Mouse (Mus musculus): ENCODE measurements around the gene Sdhd.

Sdhd gene

GRCm38 (mm10) chr9:50586955-50587354 is 16.7 kb downstream of the Sdhd start:
- DNase-seq (ENCODE audit: low spot score): no peak

DNA sequence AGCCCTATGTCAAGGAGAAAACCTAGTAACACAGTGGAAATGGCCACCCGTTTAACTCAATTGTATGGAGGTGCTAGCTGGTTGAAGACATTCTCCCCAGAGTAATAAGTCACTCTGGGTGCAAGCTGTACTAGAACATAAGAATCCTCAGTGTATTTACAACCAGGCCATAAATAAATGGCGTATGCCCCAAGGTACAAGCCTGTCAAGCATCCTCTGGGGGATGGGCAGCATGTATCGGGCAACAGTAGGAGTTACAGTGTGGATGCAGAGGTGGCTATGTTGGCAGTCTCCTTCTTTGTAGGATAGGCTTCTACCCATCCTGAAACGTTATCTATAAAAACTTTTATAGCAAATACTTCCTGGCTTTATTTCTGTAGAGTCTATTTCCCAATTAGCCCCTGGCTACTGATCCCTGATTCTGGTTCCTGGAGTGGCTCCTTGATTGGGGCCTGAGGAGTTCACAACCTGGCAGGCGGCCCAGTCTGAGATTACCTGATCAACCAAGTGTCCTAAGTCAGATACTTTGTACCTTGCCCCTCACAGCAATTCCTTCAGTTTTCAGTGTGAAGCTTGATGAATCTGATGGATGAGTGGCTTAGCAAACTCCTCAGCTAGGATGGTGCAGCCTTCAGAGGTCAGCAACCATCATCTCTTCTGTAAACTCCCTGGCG is 18.3 kb downstream of the Sdhd start:
- no peak for DNase-seq (ENCODE audit: low spot score)

GRCm38 (mm10) chr9:50580370-50580769 is 23.2 kb downstream of the Sdhd start:
- no peak for DNase-seq (ENCODE audit: low spot score)

- no peak for DNase-seq (ENCODE audit: low spot score)
Measured at GRCm38 (mm10) chr9:50569599-50570525, 33.8 kb downstream of the Sdhd start.

DNA sequence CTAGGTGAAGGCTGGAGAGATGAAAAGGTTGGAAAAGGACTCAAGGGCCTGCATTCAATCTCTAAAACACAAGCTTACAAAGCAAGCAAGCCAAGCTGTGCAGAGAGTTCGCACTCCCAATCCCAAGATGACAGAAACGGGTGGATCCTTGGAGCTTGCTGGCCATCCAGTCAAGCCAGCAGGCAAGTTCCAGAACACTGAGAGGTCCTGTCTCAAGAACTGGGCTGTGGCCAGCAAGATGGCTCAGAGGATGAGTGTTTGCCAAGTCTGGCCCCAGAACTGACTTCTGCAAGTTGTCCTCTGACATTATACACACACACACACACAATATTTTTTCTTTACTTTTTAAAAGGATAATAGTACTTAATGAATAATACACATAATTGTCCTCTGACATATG is 35.7 kb downstream of the Sdhd start:
- no peak for DNase-seq (ENCODE audit: low spot score)

DNA sequence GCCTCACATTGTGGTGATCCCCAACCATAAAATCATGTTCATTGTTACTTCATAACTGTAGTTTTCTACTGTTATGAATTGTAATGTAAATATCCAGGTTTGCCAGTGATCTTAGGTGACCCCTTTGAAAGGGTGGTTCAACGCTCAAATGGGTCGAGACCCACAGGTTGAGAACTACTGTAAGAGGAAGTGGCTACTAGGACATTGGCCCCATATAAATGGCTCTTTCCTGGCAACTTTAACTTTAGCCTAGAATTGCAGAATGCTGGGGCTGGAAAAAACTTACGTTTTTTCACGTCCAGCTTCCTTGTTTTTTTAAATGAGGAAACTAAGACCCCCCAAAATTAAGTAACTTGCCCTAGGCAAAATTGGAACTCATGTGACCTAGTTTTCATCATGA is 36.2 kb downstream of the Sdhd start:
- no peak for DNase-seq (ENCODE audit: low spot score)

- DNase-seq (ENCODE audit: low spot score): no peak
Measured at GRCm38 (mm10) chr9:50565940-50566339, 37.7 kb downstream of the Sdhd start.

DNA sequence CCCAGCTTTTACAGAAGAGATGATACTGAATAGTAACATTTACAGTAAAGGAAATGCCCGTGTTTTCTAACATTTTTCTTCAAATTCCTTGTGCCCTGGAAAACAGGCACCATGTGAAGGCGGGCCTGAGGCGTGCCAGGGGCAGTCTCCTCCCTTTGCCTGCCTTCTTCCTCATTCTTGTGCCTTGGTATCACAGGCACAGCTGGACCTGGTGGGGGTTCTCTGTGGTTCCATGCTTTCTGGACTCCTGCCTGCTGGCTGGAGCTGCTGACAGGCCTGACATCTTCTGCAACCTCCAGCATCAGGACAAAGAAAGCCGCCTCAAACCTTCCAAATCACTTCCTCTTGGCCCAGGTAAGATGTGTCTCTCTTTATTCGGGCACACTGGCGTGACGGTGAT is 38.4 kb downstream of the Sdhd start:
- DNase-seq (ENCODE audit: low spot score): no peak

DNA sequence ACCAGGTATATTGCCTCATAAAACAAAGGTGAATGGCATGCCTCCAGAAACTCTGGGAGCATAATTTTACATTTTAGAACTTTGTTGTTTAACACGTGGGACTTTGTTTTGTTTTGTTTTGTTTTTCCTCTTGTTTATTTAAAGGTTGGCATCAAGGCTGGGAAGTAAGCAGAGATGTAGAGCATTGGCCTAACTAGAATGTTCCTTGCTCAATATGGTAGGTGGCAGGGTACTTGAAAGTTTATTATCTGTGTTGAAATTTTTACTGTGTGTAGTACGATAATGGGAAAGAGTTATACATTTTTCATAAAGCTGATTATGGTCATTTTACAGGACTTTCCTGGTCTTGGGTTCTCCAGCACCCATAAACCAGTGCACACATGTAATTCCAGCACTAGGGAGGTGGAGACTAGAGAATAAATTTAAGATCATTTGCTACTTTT is 41.7 kb downstream of the Sdhd start:
- no peak for DNase-seq (ENCODE audit: low spot score)

- no peak for DNase-seq (ENCODE audit: low spot score)
Measured at GRCm38 (mm10) chr9:50561145-50561917, 42.3 kb downstream of the Sdhd start, which contains the start of gene Tex12. Gene Tex12, minus strand, starts transcription at chr9:50561325.

- no peak for DNase-seq (ENCODE audit: low spot score)
Measured at GRCm38 (mm10) chr9:50555094-50555446, 48.5 kb downstream of the Sdhd start, which contains the start of gene Bco2. Gene Bco2, minus strand, starts transcription at chr9:50555181.

GRCm38 (mm10) chr9:50554241-50555093 is 49.1 kb downstream of the Sdhd start, which contains the start of gene Il18:
Gene Il18, plus strand, starts transcription at chr9:50554827.
- DNase-seq (ENCODE audit: low spot score): no peak

- no peak for DNase-seq (ENCODE audit: low spot score)
Measured at GRCm38 (mm10) chr9:50553547-50553946, 50.1 kb downstream of the Sdhd start.

- DNase-seq (ENCODE audit: low spot score): no peak
Measured at GRCm38 (mm10) chr9:50552206-50552605, 51.4 kb downstream of the Sdhd start.

DNA sequence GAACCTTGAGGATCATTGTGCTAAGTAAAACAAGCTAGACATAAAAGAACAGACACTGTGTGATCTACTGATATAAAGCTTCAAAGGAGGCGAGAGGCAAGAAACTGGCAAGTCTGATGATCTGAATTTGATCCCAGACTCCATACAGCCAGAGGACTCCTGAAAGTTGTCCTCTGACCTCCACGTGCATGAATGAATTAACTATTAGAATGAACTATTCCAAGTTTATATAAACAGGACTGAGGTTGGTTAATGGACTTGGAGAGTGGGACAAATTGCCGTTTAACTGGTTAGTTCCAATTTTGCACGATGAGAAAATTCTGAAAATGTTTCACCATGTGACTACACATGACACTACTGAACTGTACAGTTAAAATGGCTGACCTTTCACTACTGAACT is 54.7 kb downstream of the Sdhd start:
- no peak for DNase-seq (ENCODE audit: low spot score)

DNA sequence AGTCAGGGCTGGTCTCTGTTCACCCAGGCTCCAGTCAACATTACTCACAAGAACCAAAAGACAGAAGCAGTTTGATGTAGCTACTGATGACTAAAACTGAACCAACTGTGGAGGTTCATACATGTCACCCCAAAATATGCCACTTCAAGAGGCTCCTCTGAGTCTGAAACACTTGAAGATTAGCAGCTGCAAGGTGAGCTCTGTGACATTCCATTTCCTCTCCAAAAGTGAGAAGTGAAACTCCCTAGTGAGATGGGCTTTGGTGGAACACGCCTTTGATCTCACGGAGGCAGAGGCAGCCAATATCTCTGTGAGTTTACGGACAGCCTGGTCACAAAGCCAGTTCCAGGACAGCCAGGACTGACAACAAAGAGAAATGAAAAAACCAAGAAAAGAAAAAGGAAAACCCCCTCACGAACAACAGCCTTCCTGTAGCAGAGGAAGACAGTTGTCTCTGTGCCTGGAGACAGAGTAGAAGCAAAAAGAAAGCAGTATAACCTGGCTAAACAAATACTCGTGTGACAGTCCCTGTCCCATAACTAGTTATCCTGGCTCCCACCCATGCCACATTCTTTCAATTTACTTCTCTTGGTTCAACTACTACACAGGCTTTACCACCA is 55.6 kb downstream of the Sdhd start:
- no peak for DNase-seq (ENCODE audit: low spot score)
